Mouse (Mus musculus): Measurements from ENCODE around the gene Rasl12. TPM values are rescaled to one million over a fixed set of nuclear protein-coding genes. Genes with fewer than 3 reads are reported as not detected.

Rasl12 gene
- polyA plus RNA-seq, 1 experiment from 2014 or later: 7.1 TPM

DNA sequence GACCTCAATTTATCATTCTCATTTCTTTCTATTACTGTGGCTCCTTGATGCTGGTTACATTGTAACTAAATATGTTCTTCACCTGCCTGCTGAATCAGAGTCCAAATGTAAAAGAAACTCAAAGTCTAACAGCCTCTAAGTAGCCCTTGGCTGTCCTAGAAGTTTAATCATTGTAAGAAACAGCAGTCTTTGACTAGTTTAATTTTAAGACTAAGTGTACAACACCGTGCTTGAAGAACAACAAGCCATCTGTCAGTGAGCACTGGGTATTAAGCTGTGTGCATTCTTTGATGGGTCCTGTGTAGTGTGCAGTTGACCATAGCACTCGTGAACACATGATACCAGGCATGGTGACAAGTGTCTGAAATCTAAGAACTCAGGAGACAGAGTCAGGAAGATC lies 29.2 kb downstream of the Rasl12 start:
- no peaks in the 10 kb centered on the region for H3K27me3 ChIP-seq (ENCODE audit: control insufficient read depth, insufficient read depth, low read length)
- H3K27ac ChIP-seq (replicated peaks; ENCODE audit: low read depth, low read length): no peak overlapping the region
- no peaks in the 10 kb centered on the region for H3K36me3 ChIP-seq (ENCODE audit: control insufficient read depth, insufficient read depth, low read length)
- 68% methylated on average over 2 of the region's 2 CpGs for WGBS
- no peaks in the 10 kb centered on the region for H3K9me3 ChIP-seq (ENCODE audit: control insufficient read depth, low read length)
- no peaks in the 10 kb centered on the region for H3K4me1 ChIP-seq (ENCODE audit: control insufficient read depth, insufficient read depth, low read length)
- DNase-seq: no peak
- H3K9ac ChIP-seq (replicated peaks; ENCODE audit: low read length): no peak overlapping the region
- no peak overlapping the region for H3K4me2 ChIP-seq (ENCODE audit: low read length)
- no peak overlapping the region for H3K4me3 ChIP-seq (replicated peaks; ENCODE audit: low read depth, low read length)
- no peak for ATAC-seq (ENCODE audit: low FRiP score, low TSS enrichment)

DNA sequence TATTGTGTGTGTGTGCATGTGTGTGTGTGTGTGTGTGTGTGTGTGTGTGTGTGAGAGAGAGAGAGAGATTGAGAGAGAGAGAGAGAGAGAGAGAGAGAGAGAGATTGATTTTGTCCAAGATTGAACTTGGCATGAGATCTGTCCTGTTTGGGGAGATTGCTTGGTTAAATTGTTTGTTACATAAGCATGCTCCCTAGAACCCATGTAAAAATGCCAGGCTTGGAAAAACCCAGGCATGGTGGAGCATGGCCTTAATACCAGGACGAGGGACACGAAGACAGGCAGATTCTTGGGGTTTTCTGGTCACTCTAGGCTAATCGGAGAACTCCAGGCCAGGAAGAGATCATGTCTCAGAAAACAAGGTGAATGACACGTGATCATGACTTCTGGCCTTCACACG lies 29.7 kb downstream of the Rasl12 start:
- Histone ChIP-seq H3K27me3 (ENCODE audit: control insufficient read depth, insufficient read depth, low read length) (no peaks in the 10 kb centered on the region), H3K36me3 (ENCODE audit: control insufficient read depth, insufficient read depth, low read length) (no peaks in the 10 kb centered on the region), H3K4me2 (ENCODE audit: low read length) (no peak overlapping the region), H3K4me3 (replicated peaks; ENCODE audit: low read depth, low read length) (no peak overlapping the region), H3K4me1 (ENCODE audit: control insufficient read depth, insufficient read depth, low read length) (no peaks in the 10 kb centered on the region), H3K9ac (replicated peaks; ENCODE audit: low read length) (no peak overlapping the region), H3K9me3 (ENCODE audit: control insufficient read depth, low read length) (no peaks in the 10 kb centered on the region), H3K27ac (replicated peaks; ENCODE audit: low read depth, low read length) (no peak overlapping the region)
- ATAC-seq (ENCODE audit: low FRiP score, low TSS enrichment) (no peak), DNase-seq (no peak)
- 89% methylated on average over 5 of the region's 5 CpGs for WGBS

DNA sequence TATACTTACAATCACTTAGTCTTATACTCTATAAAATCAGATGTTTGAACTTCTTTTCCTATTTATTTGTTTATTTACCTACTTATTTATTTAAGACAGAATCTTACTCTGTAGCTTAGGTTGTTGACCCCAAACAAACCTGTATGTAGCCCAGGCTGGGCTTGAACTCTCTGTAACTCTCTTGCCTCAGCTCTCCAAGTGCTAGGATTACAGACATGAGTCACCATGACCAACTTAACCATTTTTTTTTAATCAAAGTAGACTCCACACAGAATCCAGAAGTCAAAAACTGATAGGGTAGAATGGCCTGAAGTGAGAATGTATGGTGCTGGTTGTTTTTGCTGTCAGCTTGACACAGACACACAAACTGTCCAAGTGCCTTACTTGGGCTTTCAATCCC lies 32.1 kb downstream of the Rasl12 start:
- Histone ChIP-seq H3K9ac (replicated peaks; ENCODE audit: low read length) (no peak overlapping the region), H3K27me3 (ENCODE audit: control insufficient read depth, insufficient read depth, low read length) (no peaks in the 10 kb centered on the region), H3K9me3 (ENCODE audit: control insufficient read depth, low read length) (no peaks in the 10 kb centered on the region), H3K4me2 (ENCODE audit: low read length) (no peak overlapping the region), H3K36me3 (ENCODE audit: control insufficient read depth, insufficient read depth, low read length) (no peaks in the 10 kb centered on the region), H3K27ac (replicated peaks; ENCODE audit: low read depth, low read length) (no peak overlapping the region), H3K4me1 (ENCODE audit: control insufficient read depth, insufficient read depth, low read length) (no peaks in the 10 kb centered on the region), H3K4me3 (replicated peaks; ENCODE audit: low read depth, low read length) (no peak overlapping the region)
- DNase-seq (no peak), ATAC-seq (ENCODE audit: low FRiP score, low TSS enrichment) (no peak)

DNA sequence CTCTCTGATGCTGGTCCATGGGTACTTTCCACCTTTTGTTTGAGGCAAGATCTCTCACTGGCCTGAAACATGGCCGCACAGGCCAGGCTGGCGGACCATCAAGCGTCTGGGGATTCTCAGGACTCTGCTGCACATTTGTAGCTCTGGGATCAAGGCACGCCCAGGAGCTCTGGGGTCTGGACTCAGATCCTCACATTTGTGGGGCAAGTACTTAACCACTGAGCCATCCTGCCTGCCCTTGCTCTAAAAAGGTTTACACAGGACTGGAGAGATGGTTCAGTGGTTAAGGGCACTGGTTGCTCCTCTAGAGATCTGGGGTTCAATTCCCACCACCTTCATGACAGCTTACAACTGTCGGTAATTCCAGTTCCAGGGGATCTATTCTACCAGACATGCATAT lies 32.6 kb downstream of the Rasl12 start:
- H3K4me1 ChIP-seq (ENCODE audit: control insufficient read depth, insufficient read depth, low read length): no peaks in the 10 kb centered on the region
- 83% methylated on average over 5 of the region's 5 CpGs for WGBS

DNA sequence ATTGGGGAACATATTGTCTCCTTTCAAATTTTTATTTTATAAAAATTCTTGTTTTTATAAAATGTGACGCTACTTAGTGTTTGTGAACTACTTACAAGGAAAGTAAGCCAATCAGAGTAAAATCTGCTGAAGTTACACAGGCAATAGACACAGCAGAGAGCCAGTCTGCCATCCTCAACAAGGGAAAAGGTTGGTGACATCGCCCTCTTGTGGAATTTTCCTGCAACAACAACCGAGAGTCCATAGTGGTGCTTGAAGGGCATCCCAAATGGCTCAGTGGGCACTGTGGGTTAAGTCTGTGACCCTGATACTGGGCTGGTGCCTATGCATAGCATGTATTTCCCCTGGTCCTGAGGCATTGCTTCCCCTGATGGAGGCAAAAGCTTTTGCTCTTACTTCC lies 33.9 kb downstream of the Rasl12 start:
- H3K9me3 ChIP-seq (ENCODE audit: control insufficient read depth, low read length): no peaks in the 10 kb centered on the region
- no peak overlapping the region for H3K4me3 ChIP-seq (replicated peaks; ENCODE audit: low read depth, low read length)
- ATAC-seq (ENCODE audit: low FRiP score, low TSS enrichment) (no peak), DNase-seq (peak; percentile 88)
- no peak overlapping the region for H3K4me2 ChIP-seq (ENCODE audit: low read length)
- no peaks in the 10 kb centered on the region for H3K27me3 ChIP-seq (ENCODE audit: control insufficient read depth, insufficient read depth, low read length)
- WGBS: 1% methylated on average over 3 of the region's 3 CpGs
- H3K9ac ChIP-seq (replicated peaks; ENCODE audit: low read length): no peak overlapping the region
- no peak overlapping the region for H3K27ac ChIP-seq (replicated peaks; ENCODE audit: low read depth, low read length)
- H3K36me3 ChIP-seq (ENCODE audit: control insufficient read depth, insufficient read depth, low read length): no peaks in the 10 kb centered on the region
- H3K4me1 ChIP-seq (ENCODE audit: control insufficient read depth, insufficient read depth, low read length): peaks cover 6% of the 10 kb centered on the region

More for the DNA sequence above, 32.6 kb downstream of the Rasl12 start:
- Histone ChIP-seq H3K9ac (replicated peaks; ENCODE audit: low read length) (no peak overlapping the region), H3K36me3 (ENCODE audit: control insufficient read depth, insufficient read depth, low read length) (no peaks in the 10 kb centered on the region), H3K27ac (replicated peaks; ENCODE audit: low read depth, low read length) (no peak overlapping the region), H3K4me2 (ENCODE audit: low read length) (no peak overlapping the region), H3K4me3 (replicated peaks; ENCODE audit: low read depth, low read length) (no peak overlapping the region), H3K9me3 (ENCODE audit: control insufficient read depth, low read length) (no peaks in the 10 kb centered on the region), H3K27me3 (ENCODE audit: control insufficient read depth, insufficient read depth, low read length) (no peaks in the 10 kb centered on the region)
- ATAC-seq (ENCODE audit: low FRiP score, low TSS enrichment) (no peak), DNase-seq (no peak)

DNA sequence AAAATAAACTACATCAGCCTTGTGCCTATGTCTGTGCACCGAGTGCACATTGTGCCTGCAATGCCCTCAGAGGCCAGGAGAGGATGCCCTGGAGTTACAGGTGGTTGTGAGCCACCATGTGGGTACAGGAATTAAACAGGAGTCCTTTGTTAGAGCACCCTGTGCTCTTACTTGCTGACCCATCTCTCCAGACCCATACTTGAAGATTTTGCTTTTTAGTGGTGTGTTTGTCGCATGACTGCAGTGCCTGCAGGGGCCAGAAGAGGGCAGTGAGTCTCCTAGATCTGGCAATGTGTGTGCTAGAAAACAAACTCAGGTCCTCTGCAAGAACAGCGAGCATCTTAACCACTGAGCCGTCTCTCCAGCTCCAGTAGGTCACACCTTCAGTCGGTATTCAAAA lies 35.8 kb downstream of the Rasl12 start:
- Histone ChIP-seq H3K9me3 (ENCODE audit: control insufficient read depth, low read length) (no peaks in the 10 kb centered on the region), H3K4me1 (ENCODE audit: control insufficient read depth, insufficient read depth, low read length) (peaks cover 6% of the 10 kb centered on the region), H3K4me2 (ENCODE audit: low read length) (no peak overlapping the region), H3K4me3 (replicated peaks; ENCODE audit: low read depth, low read length) (no peak overlapping the region), H3K27ac (replicated peaks; ENCODE audit: low read depth, low read length) (no peak overlapping the region), H3K27me3 (ENCODE audit: control insufficient read depth, insufficient read depth, low read length) (no peaks in the 10 kb centered on the region), H3K9ac (replicated peaks; ENCODE audit: low read length) (no peak overlapping the region), H3K36me3 (ENCODE audit: control insufficient read depth, insufficient read depth, low read length) (peaks cover under 1% of the 10 kb centered on the region; the same call in 1 of the 2 replicates)
- DNase-seq: peak; percentile 22
- WGBS: 64% methylated on average over 5 of the region's 5 CpGs
- no peak for ATAC-seq (ENCODE audit: low FRiP score, low TSS enrichment)

DNA sequence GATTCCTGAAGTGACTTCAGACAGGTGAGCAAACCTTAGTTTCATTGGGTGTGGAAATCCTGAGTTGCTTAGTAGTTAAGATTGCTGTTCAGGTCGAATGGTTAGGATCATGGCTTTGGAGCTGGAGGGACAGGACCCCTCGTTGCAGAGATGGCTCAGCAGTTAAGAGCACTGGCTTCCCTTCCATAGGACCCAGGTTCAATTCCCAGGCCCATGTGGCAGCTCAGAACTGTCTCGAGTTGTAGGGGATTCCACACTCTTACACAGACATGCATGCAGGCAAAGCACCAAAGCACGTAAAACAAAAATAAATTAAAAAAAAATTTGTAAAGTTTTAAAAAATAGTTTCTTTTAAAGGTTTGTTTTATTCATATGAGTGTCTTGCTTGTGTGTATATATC lies 36.9 kb downstream of the Rasl12 start:
- Histone ChIP-seq H3K9ac (replicated peaks; ENCODE audit: low read length) (no peak overlapping the region), H3K36me3 (ENCODE audit: control insufficient read depth, insufficient read depth, low read length) (peaks cover 6% of the 10 kb centered on the region), H3K27me3 (ENCODE audit: control insufficient read depth, insufficient read depth, low read length) (no peaks in the 10 kb centered on the region), H3K4me2 (ENCODE audit: low read length) (peak overlapping the region; percentile 66; the same call in 1 of the 2 replicates), H3K27ac (replicated peaks; ENCODE audit: low read depth, low read length) (no peak overlapping the region), H3K9me3 (ENCODE audit: control insufficient read depth, low read length) (no peaks in the 10 kb centered on the region), H3K4me1 (ENCODE audit: control insufficient read depth, insufficient read depth, low read length) (peaks cover 6% of the 10 kb centered on the region), H3K4me3 (replicated peaks; ENCODE audit: low read depth, low read length) (peak overlapping the region; percentile 94; the same call in 1 of the 2 replicates)
- WGBS: 75% methylated on average over 4 of the region's 4 CpGs
- no peak; the same call in 1 of the 2 replicates for ATAC-seq (ENCODE audit: low FRiP score, low TSS enrichment)
- no peak for DNase-seq

DNA sequence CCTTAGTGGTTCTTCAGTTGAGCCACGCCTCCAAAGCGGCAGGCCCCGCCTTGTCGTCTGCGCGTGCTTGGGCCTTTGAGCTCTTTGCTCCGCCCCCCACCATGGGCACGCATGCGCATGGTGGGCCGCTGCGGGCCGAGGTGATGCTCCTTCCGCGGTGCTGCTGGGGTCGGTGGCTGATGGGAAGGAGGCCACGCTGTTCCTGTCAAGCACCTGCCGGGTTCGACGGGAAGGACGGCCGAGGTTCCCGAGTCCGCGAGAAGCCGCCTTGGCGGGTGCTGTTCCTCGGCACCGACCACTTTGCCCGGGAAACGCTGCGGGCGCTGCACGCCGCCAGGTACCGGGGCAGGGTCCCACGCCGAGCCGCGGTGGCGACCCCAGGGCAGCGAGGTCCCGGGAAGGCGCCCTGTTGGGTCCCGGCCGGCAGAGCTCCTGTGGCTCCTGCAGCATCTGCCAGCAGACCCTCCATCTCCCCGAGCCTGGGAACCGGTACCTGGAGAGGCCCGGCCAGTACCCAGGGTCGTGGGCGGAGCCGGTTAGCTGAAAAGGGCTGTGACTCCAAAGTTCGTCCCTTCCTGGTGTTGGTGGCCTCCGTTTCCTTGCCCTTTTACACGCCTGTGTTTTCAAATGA lies 37.5 kb downstream of the Rasl12 start, which contains the start of gene Mtfmt:
Gene Mtfmt, plus strand, starts transcription at position 112 of the 631 bp plus-strand sequence.
- Histone ChIP-seq H3K36me3 (ENCODE audit: control insufficient read depth, insufficient read depth, low read length) (peaks cover 12% of the 10 kb centered on the region), H3K4me3 (replicated peaks; ENCODE audit: low read depth, low read length) (peak within 1 kb of the TSS; percentile 94), H3K27me3 (ENCODE audit: control insufficient read depth, insufficient read depth, low read length) (no peaks in the 10 kb centered on the region), H3K27ac (replicated peaks; ENCODE audit: low read depth, low read length) (peak within 1 kb of the TSS; percentile 63), H3K4me1 (ENCODE audit: control insufficient read depth, insufficient read depth, low read length) (peaks cover 6% of the 10 kb centered on the region), H3K9ac (replicated peaks; ENCODE audit: low read length) (peak within 1 kb of the TSS; percentile 92), H3K4me2 (ENCODE audit: low read length) (peak within 1 kb of the TSS; percentile 66), H3K9me3 (ENCODE audit: control insufficient read depth, low read length) (no peaks in the 10 kb centered on the region)
- ATAC-seq (ENCODE audit: low FRiP score, low TSS enrichment): peak; percentile 84
- peak; percentile 97 for DNase-seq
- under 1% methylated on average over 54 of the region's 54 CpGs for whole genome bisulfite sequencing

DNA sequence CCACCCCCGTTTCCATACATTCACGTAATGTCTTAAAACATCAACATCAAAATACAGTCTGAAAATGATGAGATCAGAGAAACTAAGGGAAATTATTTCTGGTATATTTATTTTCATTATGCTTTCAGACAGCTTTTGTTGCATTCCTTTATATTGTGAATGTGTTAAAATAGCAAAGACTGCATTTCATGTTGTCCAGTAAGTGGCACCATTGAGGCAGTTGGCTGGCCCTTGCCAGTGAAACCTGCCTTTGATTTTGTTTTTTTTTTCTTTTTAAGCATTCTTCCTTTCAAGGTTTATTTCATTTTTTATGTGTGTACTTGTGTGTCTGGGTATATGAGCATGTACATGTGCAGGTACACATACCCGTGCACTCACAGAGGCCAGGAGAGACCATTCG lies 46.4 kb downstream of the Rasl12 start:
- Histone ChIP-seq H3K4me1 (ENCODE audit: control insufficient read depth, insufficient read depth, low read length) (no peaks in the 10 kb centered on the region), H3K9me3 (ENCODE audit: control insufficient read depth, low read length) (no peaks in the 10 kb centered on the region), H3K36me3 (ENCODE audit: control insufficient read depth, insufficient read depth, low read length) (peaks cover 76% of the 10 kb centered on the region), H3K4me3 (replicated peaks; ENCODE audit: low read depth, low read length) (no peak overlapping the region), H3K9ac (replicated peaks; ENCODE audit: low read length) (no peak overlapping the region), H3K27ac (replicated peaks; ENCODE audit: low read depth, low read length) (no peak overlapping the region), H3K27me3 (ENCODE audit: control insufficient read depth, insufficient read depth, low read length) (no peaks in the 10 kb centered on the region), H3K4me2 (ENCODE audit: low read length) (no peak overlapping the region)
- ATAC-seq (ENCODE audit: low FRiP score, low TSS enrichment) (no peak), DNase-seq (no peak)
- WGBS: 95% methylated on average over 4 of the region's 4 CpGs

Measured in midbrain, embryonic 14.5 days (tissue).